Mouse (Mus musculus) colon, adult 2 months (tissue): ENCODE results near the gene Trim11. TPM values are rescaled to one million over a fixed set of nuclear protein-coding genes. Genes with fewer than 3 reads are reported as not detected.

Source experiments
- polyA plus RNA-seq: library from polyadenylated mRNA; depleted of rRNA; stranded (reverse); fragments of >200 nt; gene quantifications from 2 replicates; pipeline ENCODE4 v1.2.3, GENCODE M21; 2012; rRNA removed

Trim11 gene
- polyA plus RNA-seq, result 39.6 and 41.5 TPM in 2 replicates

GRCm38 (mm10) chr11:58978027-58978705 lies at the start of gene Trim11:
Gene Trim11, plus strand, starts transcription at chr11:58978093.

GRCm38 (mm10) chr11:58938322-58939087 lies 39.4 kb upstream of the Trim11 start, which contains the start of gene Rnf187:
Gene Rnf187, minus strand, starts transcription at chr11:58938916.

GRCm38 (mm10) chr11:58948542-58949479 lies 29.1 kb upstream of the Trim11 start, which contains the start of gene Hist3h2ba:
Gene Hist3h2ba, plus strand, starts transcription at chr11:58948920.

GRCm38 (mm10) chr11:58954420-58955142 lies 23.3 kb upstream of the Trim11 start, which contains the start of the genes Hist3h2a and Trim17:
Gene Hist3h2a, plus strand, starts transcription at chr11:58954685.
Gene Trim17, plus strand, starts transcription at chr11:58954685.

Other genes with a start within 250 kb of the Trim11 start
- gene Olfr317, start 238.9 kb upstream of the Trim11 start, polyA plus RNA-seq, result not detected in 2 replicates
- not detected in 2 replicates for gene Olfr316, start 225.4 kb upstream of the Trim11 start, polyA plus RNA-seq
- gene Olfr315, start 204.9 kb upstream of the Trim11 start, polyA plus RNA-seq, result not detected in 2 replicates
- not detected in 2 replicates for gene Olfr314, start 195.1 kb upstream of the Trim11 start, polyA plus RNA-seq
- gene Fam183b, start 176.1 kb upstream of the Trim11 start, polyA plus RNA-seq, result 0.59 TPM in 1 of 2 replicates, not detected in the other
- gene Olfr313, start 163.1 kb upstream of the Trim11 start, polyA plus RNA-seq, result not detected in 2 replicates
- gene Olfr312, start 148.9 kb upstream of the Trim11 start, polyA plus RNA-seq, result not detected in 2 replicates
- gene Olfr311, start 138.8 kb upstream of the Trim11 start, polyA plus RNA-seq, result not detected in 2 replicates
- 1.5 and 1.7 TPM in 2 replicates for gene Gm12258, start 130.9 kb upstream of the Trim11 start, polyA plus RNA-seq
- 1.4 and 2.9 TPM in 2 replicates for gene 2810021J22Rik, start 110.9 kb upstream of the Trim11 start, polyA plus RNA-seq
- 0.48 and 0.78 TPM in 2 replicates for gene Zfp39, start 73.9 kb upstream of the Trim11 start, polyA plus RNA-seq
- gene Btnl10, start 60.2 kb upstream of the Trim11 start, polyA plus RNA-seq, result not detected in 2 replicates
- 191 and 200 TPM in 2 replicates for gene Rnf187, start 39.2 kb upstream of the Trim11 start, polyA plus RNA-seq
- 4.6 and 8.8 TPM in 2 replicates for gene Hist3h2ba, start 29.2 kb upstream of the Trim11 start, polyA plus RNA-seq
- 18.4 and 25.8 TPM in 2 replicates for gene Hist3h2a, start 23.4 kb upstream of the Trim11 start, polyA plus RNA-seq
- 0.22 and 0.46 TPM in 2 replicates for gene Trim17, start 23.4 kb upstream of the Trim11 start, polyA plus RNA-seq
- 0.26 and 0.27 TPM in 2 replicates for gene Obscn, start 158.3 kb downstream of the Trim11 start, polyA plus RNA-seq
- 7.6 and 7.7 TPM in 2 replicates for gene Iba57, start 185.6 kb downstream of the Trim11 start, polyA plus RNA-seq
- 6.3 and 6.6 TPM in 2 replicates for gene Gjc2, start 205.1 kb downstream of the Trim11 start, polyA plus RNA-seq
- 151 and 180 TPM in 2 replicates for gene Guk1, start 214.1 kb downstream of the Trim11 start, polyA plus RNA-seq
- 35.7 and 41.0 TPM in 2 replicates for gene Mrpl55, start 224.4 kb downstream of the Trim11 start, polyA plus RNA-seq
- gene 2310033P09Rik, start 230.2 kb downstream of the Trim11 start, polyA plus RNA-seq, result 21.2 and 21.8 TPM in 2 replicates